Mouse (Mus musculus) layer of hippocampus, adult 9-10 months (tissue): ENCODE data around the gene Cldn19.

Source experiments
- DNase-seq: peaks from one replicate; pipeline ENCODE4 v3.0.0; 2022; ENCODE audit warnings: low spot score

Gene Cldn19

GRCm38 (mm10) chr4:119300761-119301160, 45.5 kb downstream of the Cldn19 start:
- DNase-seq: no peak

GRCm38 (mm10) chr4:119301777-119302176, 46.6 kb downstream of the Cldn19 start:
- DNase-seq: no peak

GRCm38 (mm10) chr4:119303291-119303690, 48.1 kb downstream of the Cldn19 start:
- DNase-seq: no peak

GRCm38 (mm10) chr4:119305418-119305817, 50.2 kb downstream of the Cldn19 start:
- DNase-seq: no peak
